Mouse (Mus musculus) heart, postnatal 36 days (tissue): ENCODE measurements around the gene Prss53. TPM values are rescaled to one million over a fixed set of nuclear protein-coding genes. Genes with fewer than 3 reads are reported as not detected.
"Not testable (repeated sequence)": the region's sequence is repeated elsewhere in the genome, so short reads cannot be mapped to it uniquely, and the experiment has no call there.

ENCODE experiments used
- DNase-seq, 2 experiments: peaks; one replicate each; pipeline ENCODE4 v3.0.0; 2021 to 2022
- intact Hi-C: fragments of 180-260 bp; cut with DNase I; formaldehyde crosslinking; loops from one replicate; pipeline ENCODE4 v1.15.1; 2025
- total RNA-seq, 2 experiments: library from RNA; stranded (reverse); gene quantifications; 2 replicates each; pipeline ENCODE4 v1.2.3; 2021

The Prss53 gene
- total RNA-seq, 2 experiments from 2014 or later, result 0.81 to 1.1 TPM

GRCm38 (mm10) chr7:127879301-127879700 lies 11.5 kb downstream of the Prss53 start:
- intact Hi-C loops, result loop anchor here (2.0 to 5.0 kb wide), 2 partner anchors 16 to 102 kb away; partner anchors contain the start of genes Gm21974, Setd1a and Vkorc1

GRCm38 (mm10) chr7:127876467-127877348 lies 14.1 kb downstream of the Prss53 start, which contains the start of gene Zfp668:
Gene Zfp668 (minus strand): TSS chr7:127876828.
- intact Hi-C loops, result loop anchor here (5.0 kb wide), 1 partner anchor 99 kb away; the partner anchor contains the start of gene Setd1a
- DNase-seq, result peak; percentile 89 to 94

More at GRCm38 (mm10) chr7:127879301-127879700, 11.5 kb downstream of the Prss53 start:
- DNase-seq, result no peak

- intact Hi-C loops, result loop anchor here (5.0 kb wide), 1 partner anchor 99 kb away; the partner anchor contains the start of gene Setd1a
- DNase-seq, result peak; percentile 74 to 85
Observed at GRCm38 (mm10) chr7:127876041-127876466, 14.7 kb downstream of the Prss53 start, which contains the start of gene Zfp646. Gene Zfp646 (plus strand): TSS chr7:127876221.

- peak; percentile 91 to 92 for DNase-seq
- intact Hi-C loops, result loop anchor here (1.0 to 5.0 kb wide), 3 partner anchors 34 to 98 kb away; partner anchors contain the start of genes Hsd3b7 and Setd1a
Observed at GRCm38 (mm10) chr7:127875627-127876001, 15.2 kb downstream of the Prss53 start.

- DNase-seq, result no peak
- intact Hi-C loops, result loop anchor here (1.0 to 5.0 kb wide), 3 partner anchors 34 to 98 kb away; partner anchors contain the start of genes Hsd3b7 and Setd1a
Observed at GRCm38 (mm10) chr7:127874812-127875626, 15.8 kb downstream of the Prss53 start.

- intact Hi-C loops, result no loop called here
- no peak for DNase-seq
Observed at GRCm38 (mm10) chr7:127870136-127870821, 20.5 kb downstream of the Prss53 start.

GRCm38 (mm10) chr7:127869149-127869810 lies 21.5 kb downstream of the Prss53 start:
- intact Hi-C loops, result no loop called here
- DNase-seq, result no peak

- intact Hi-C loops, result no loop called here
Observed at GRCm38 (mm10) chr7:127867641-127868040, 23.1 kb downstream of the Prss53 start.

GRCm38 (mm10) chr7:127866434-127866833 lies 24.3 kb downstream of the Prss53 start:
- no peak for DNase-seq
- intact Hi-C loops, result no loop called here

More at GRCm38 (mm10) chr7:127867641-127868040, 23.1 kb downstream of the Prss53 start:
- no peak for DNase-seq

- DNase-seq, result no peak
- intact Hi-C loops, result no loop called here
Observed at GRCm38 (mm10) chr7:127858258-127858657, 32.5 kb downstream of the Prss53 start.

GRCm38 (mm10) chr7:127850906-127851305 lies 39.9 kb downstream of the Prss53 start:
- intact Hi-C loops, result no loop called here
- DNase-seq, result peak in 1 of 2 experiments; percentile 19

GRCm38 (mm10) chr7:127849973-127850875 lies 40.5 kb downstream of the Prss53 start:
- peak in 1 of 2 experiments; percentile 15 for DNase-seq
- intact Hi-C loops, result no loop called here

- intact Hi-C loops, result loop anchor here (2.0 kb wide), 1 partner anchor 91 kb away; no protein-coding TSS in a partner anchor
- peak; percentile 74 to 79 for DNase-seq
Observed at GRCm38 (mm10) chr7:127842001-127842718, 48.6 kb downstream of the Prss53 start.

GRCm38 (mm10) chr7:127841340-127842000 lies 49.3 kb downstream of the Prss53 start:
- intact Hi-C loops, result loop anchor here (1.0 to 2.0 kb wide), 3 partner anchors 27 to 41 kb away; partner anchors contain the start of gene Hsd3b7
- peak; percentile 91 to 94 for DNase-seq

GRCm38 (mm10) chr7:127840886-127841285 lies 49.9 kb downstream of the Prss53 start:
- intact Hi-C loops, result loop anchor here (1.0 to 2.0 kb wide), 3 partner anchors 26 to 41 kb away; partner anchors contain the start of gene Hsd3b7
- no peak for DNase-seq

GRCm38 (mm10) chr7:127840031-127840430 lies 50.7 kb downstream of the Prss53 start:
- not testable (repeated sequence) for DNase-seq
- intact Hi-C loops, result loop anchor here (2.0 kb wide), 1 partner anchor 25 kb away; no protein-coding TSS in a partner anchor

GRCm38 (mm10) chr7:127837878-127838277 lies 52.9 kb downstream of the Prss53 start:
- DNase-seq, intact Hi-C loops: not testable (repeated sequence)
